Mouse (Mus musculus) stomach, postnatal 0 days (tissue): ENCODE results near the gene Ccm2.

ENCODE experiments used
- CTCF ChIP-seq: IDR thresholded peaks from 2 replicates; pipeline ENCODE4 v1.5.1; 2016; ENCODE audit warnings: antibody characterized with exemption, low read depth, mild to moderate bottlenecking, moderate library complexity
- EP300 ChIP-seq: optimal IDR thresholded peaks from 2 replicates; pipeline ENCODE3; 2016; ENCODE audit warnings: antibody characterized with exemption

DNA sequence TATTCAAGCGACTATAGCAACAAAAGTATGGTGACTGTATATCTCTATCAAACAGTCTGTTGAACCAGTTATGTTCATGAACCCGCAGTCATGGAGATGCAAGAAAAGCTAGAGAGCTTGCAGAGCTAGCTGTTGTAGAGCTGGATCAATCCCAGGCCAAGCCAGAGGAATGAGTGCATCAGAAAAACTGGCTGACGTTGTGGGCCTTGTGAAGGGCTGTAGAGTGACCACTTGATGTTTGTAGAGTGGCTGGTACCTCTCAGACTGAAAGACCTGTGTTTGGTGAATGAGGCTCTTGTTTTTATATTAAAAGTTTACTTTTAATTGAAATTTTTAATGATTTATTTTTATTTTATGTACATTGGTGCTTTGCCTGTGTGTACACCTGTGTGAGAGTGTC, 3.5 kb downstream of the Ccm2 start:
- TF ChIP-seq CTCF, result no peak
- no peak for TF ChIP-seq EP300
